Mouse (Mus musculus): ENCODE data around the gene Wnt1.

DNA sequence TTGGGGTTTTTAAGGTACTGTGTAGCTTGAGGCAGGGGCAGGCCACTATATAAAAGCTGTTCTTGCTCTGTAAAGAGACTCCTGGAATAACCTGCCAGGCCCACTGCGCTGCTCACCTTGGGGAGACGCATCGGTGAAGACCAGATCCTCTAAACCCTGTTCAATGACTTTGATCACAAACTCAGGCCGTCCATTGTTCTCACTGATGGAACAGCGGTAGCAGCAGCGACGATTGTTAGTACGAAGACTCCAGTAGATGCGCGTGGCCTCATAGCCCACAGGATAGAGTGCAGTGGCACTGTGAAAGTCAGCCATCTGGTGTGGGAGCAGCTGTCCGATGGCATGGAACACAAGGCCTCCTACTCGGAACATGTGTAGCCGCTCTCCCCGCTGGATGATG is 49.5 kb downstream of the Wnt1 start:
- TF ChIP-seq CTCF (IDR thresholded peaks at IDR 0.05; ENCODE audit: control insufficient read depth, insufficient read depth, insufficient replicate concordance, low read depth, low read length) (no peak), POLR2A (IDR thresholded peaks at IDR 0.05; ENCODE audit: control insufficient read depth, low read depth, low read length) (no peak)
